Mouse (Mus musculus): Measurements from ENCODE around the gene Gm4869. TPM values are rescaled to one million over a fixed set of nuclear protein-coding genes. Genes with fewer than 3 reads are reported as not detected.

Gene Gm4869
- polyA plus RNA-seq, 1 experiment from 2014 or later, result 0.06 TPM

DNA sequence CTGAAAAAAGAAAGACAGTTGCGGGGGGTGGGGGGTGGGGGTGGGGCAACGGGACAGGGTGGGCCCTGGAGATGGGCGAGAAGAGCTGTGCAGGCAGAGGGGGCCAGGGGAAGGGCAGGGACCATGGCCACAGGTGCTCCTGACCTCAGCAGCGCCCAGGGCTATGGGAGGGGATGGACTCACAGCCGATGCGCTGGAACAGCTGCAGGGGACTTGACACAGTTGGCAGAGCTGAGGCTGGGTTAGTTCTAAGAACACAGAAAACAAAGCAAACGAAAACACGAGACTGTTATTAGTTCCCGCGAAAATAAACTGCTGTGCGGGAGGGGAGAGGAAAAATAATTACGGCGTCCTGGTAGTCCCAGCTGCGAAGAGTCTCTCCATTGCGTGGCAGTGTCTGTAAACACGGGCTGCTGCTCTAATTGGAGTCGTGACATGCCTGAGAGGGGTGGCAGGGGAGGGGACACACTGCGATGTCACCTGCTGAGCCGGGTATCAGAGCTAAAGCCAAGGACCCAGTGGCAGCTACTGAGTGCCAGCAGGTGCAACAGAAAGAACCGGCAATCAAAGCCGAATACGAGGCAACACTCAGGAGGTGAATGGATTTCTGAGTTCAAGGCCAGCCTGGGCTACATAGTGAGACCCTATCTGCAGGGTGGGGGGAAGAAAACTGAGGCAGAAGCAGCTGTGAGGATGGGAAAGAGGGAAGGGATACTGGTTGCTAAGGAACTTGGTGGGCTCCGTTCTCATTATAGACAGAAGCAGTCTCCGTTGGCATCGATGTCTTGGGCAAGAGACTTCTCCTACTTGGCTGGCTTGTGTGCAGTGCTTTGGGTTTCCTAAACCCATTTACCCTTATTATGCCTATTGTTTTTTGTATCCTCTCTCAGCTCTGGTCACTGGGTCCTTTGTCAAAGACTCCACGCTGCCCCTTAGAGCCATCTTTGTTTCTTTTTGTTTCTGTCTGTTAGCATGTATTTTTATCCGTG is 64.9 kb downstream of the Gm4869 start:
- ATAC-seq (ENCODE audit: low FRiP score, low read depth), result no peak
- Histone ChIP-seq H3K27me3 (replicated peaks) (no peaks in the 10 kb centered on the region), H3K36me3 (no peaks in the 10 kb centered on the region), H3K9me3 (no peaks in the 10 kb centered on the region), H3K4me1 (peaks cover 62% of the 10 kb centered on the region), H3K27ac (no peak overlapping the region), H3K4me2 (replicated peaks) (no peak overlapping the region; the same call in 1 of the 2 replicates), H3K9ac (peak overlapping the region; percentile 10; the same call in 1 of the 2 replicates), H3K4me3 (no peak overlapping the region)
- WGBS, result 55% methylated on average over 27 of the region's 27 CpGs

- ATAC-seq (ENCODE audit: low FRiP score, low read depth), result no peak
- Histone ChIP-seq H3K9ac (no peak overlapping the region), H3K36me3 (no peaks in the 10 kb centered on the region), H3K4me3 (no peak overlapping the region), H3K27ac (no peak overlapping the region), H3K4me1 (peaks cover 31% of the 10 kb centered on the region), H3K4me2 (replicated peaks) (no peak overlapping the region), H3K9me3 (no peaks in the 10 kb centered on the region), H3K27me3 (replicated peaks) (no peaks in the 10 kb centered on the region)
- WGBS, result 78% methylated on average over 8 of the region's 8 CpGs
Observed at GRCm38 (mm10) chr5:140513921-140514320, 68.5 kb downstream of the Gm4869 start.

DNA sequence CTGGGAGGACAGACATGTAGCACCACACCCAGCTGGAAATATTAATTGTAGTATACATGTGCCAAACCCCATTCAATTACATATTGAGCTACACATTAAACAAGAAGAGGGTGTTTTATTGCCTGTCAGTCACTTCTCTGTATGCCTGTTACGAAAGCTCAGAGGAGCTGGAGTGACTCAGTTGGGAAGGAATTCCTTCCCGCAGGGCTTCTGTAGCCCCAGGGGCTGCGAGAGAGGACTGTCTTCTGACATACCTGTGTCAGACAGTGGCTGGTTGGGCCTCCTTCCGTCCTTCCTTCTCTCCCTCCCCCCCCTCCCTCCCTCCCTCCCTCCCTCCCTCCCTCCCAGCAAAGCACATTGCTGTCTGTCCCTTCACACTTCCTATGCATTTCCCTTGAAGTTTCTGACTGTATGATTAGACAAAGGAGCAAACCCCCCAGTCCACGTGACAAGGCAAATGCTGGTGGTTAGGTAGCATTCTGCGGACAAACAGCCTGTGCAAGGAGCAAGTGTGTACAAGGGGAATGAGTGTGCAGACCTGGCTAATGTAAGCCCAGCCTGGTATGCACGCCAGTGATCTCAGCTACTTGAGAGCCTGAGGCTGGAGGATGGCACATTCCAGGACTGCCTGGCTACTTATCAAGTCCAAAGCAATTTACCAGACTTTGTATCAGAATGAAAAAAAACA is 69.5 kb downstream of the Gm4869 start:
- 57% methylated on average over 7 of the region's 7 CpGs for WGBS
- Histone ChIP-seq H3K27ac (no peak overlapping the region), H3K4me1 (peaks cover 22% of the 10 kb centered on the region), H3K4me2 (replicated peaks) (no peak overlapping the region), H3K36me3 (no peaks in the 10 kb centered on the region), H3K9me3 (no peaks in the 10 kb centered on the region), H3K4me3 (no peak overlapping the region), H3K9ac (no peak overlapping the region), H3K27me3 (replicated peaks) (no peaks in the 10 kb centered on the region)
- no peak for ATAC-seq (ENCODE audit: low FRiP score, low read depth)

DNA sequence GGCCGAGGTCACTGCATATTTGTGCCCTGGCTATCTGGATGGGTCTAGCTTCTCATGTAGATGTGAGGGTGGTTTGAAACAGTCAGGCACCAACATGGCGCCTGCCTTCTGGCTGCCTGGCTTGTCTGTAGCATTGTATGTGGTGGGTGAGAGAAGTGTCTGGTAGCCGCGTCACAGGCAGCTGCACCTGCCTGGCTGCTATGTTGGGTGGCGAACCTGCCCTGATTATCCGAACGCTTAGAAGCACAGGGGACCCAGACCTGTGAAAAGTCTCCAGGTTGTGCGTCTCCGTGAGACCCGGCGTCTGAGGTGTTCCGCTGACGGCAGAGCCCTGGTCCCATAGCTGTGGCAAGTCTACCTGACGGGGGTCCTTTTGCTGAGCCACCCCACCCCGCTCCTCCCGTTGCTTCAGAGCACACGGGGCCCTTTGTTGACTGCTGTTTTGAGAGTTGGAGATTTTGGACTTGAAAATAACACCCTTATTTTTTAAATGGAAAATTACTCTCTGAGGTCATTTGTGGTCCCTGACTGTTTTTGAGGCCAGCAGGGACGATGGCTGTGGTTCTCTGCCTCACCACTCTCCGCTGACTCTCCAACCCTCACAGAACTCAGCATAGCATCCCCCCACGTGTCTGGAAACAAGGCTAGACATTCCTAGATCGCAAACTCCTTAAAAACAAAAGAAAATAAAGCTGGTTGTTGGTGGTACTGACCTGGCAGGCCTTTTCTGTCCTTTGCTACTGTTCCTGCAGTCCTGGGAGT is 71.9 kb downstream of the Gm4869 start:
- Histone ChIP-seq H3K9ac (no peak overlapping the region), H3K27ac (no peak overlapping the region), H3K4me1 (peaks cover 8% of the 10 kb centered on the region; the same call in 1 of the 2 replicates), H3K4me3 (no peak overlapping the region), H3K4me2 (replicated peaks) (no peak overlapping the region), H3K36me3 (no peaks in the 10 kb centered on the region), H3K9me3 (no peaks in the 10 kb centered on the region), H3K27me3 (replicated peaks) (no peaks in the 10 kb centered on the region)
- no peak for ATAC-seq (ENCODE audit: low FRiP score, low read depth)
- 91% methylated on average over 21 of the region's 21 CpGs for WGBS

DNA sequence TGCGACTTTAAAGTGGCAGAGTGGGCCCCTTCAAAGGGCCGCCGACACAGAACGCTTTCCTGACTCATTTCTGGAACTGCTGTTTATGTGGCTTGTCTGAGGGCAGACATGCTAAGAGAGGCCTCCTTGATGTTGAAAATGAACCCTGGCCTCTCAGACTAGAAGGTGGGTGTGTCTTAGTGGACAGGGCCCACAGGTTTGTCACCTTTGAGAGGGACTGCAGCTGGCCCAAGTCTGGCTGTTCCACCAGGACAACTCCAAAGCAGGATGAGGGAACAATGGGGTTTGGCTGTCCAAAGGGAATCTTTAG is 72.4 kb downstream of the Gm4869 start:
- Histone ChIP-seq H3K9ac (no peak overlapping the region), H3K36me3 (no peaks in the 10 kb centered on the region), H3K27ac (no peak overlapping the region), H3K4me1 (peaks cover 8% of the 10 kb centered on the region; the same call in 1 of the 2 replicates), H3K4me2 (replicated peaks) (no peak overlapping the region), H3K9me3 (no peaks in the 10 kb centered on the region), H3K4me3 (no peak overlapping the region), H3K27me3 (replicated peaks) (no peaks in the 10 kb centered on the region)
- no peak for ATAC-seq (ENCODE audit: low FRiP score, low read depth)
- WGBS, result 87% methylated on average over 4 of the region's 4 CpGs

DNA sequence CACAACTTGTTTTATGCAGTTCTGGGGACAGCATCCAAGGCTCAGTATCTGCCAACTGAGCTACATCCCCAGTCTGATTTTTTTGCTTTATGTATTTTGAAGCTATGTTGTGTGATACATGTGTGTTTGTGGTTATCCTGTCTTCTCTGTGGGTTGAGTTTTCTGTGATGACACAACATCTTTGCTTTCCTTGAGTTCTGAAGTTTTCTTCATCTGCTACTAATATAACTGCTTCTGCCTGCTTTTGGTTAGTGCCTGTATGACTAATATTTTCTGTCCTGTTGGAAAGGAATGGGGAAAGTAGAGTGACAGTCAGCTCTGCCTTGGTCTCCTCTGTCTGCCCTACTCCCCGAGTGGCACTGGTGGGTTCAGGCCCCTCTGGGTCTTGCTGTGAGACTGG is 75.8 kb downstream of the Gm4869 start:
- Histone ChIP-seq H3K9ac (no peak overlapping the region), H3K4me2 (replicated peaks) (no peak overlapping the region), H3K27ac (no peak overlapping the region), H3K36me3 (peaks cover 21% of the 10 kb centered on the region), H3K9me3 (no peaks in the 10 kb centered on the region), H3K4me3 (no peak overlapping the region), H3K4me1 (no peaks in the 10 kb centered on the region), H3K27me3 (replicated peaks) (no peaks in the 10 kb centered on the region)
- no peak for ATAC-seq (ENCODE audit: low FRiP score, low read depth)
- WGBS, result 76% methylated on average over 1 of the region's 1 CpGs

DNA sequence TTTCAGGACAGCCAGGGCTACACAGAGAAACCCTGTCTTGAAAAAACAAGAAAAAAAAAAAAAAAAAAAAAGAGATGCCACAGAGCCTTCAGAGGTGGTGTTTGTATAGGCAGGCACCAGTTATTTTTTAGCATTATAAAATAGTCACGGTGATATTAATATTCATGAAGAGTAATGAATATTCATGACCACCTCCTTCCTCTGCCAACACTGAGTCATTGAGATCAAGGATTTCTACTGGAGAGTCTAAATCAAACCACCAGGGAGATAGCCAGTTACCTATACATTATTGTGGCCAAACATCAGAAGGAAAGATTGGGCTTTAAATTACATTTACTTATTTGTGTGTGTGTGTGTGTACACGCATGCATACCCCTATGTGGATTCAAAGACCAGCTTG is 81.3 kb downstream of the Gm4869 start:
- WGBS, result 77% methylated on average over 2 of the region's 2 CpGs

GRCm38 (mm10) chr5:140538111-140538683 is 92.8 kb downstream of the Gm4869 start:
- Histone ChIP-seq H3K4me3 (no peak overlapping the region), H3K9me3 (no peaks in the 10 kb centered on the region), H3K36me3 (no peaks in the 10 kb centered on the region), H3K9ac (no peak overlapping the region), H3K27ac (no peak overlapping the region), H3K4me1 (peaks cover 4% of the 10 kb centered on the region; the same call in 1 of the 2 replicates), H3K27me3 (replicated peaks) (no peaks in the 10 kb centered on the region), H3K4me2 (replicated peaks) (no peak overlapping the region)
- ATAC-seq (ENCODE audit: low FRiP score, low read depth), result no peak
- WGBS, result 70% methylated on average over 13 of the region's 13 CpGs

More for the DNA sequence above, 81.3 kb downstream of the Gm4869 start:
- H3K27me3 ChIP-seq (replicated peaks), result no peaks in the 10 kb centered on the region
- ATAC-seq (ENCODE audit: low FRiP score, low read depth), result no peak
- no peaks in the 10 kb centered on the region for H3K9me3 ChIP-seq
- H3K4me3 ChIP-seq, result no peak overlapping the region
- H3K4me1 ChIP-seq, result no peaks in the 10 kb centered on the region
- no peak overlapping the region for H3K27ac ChIP-seq
- H3K36me3 ChIP-seq, result peaks cover 35% of the 10 kb centered on the region
- H3K4me2 ChIP-seq (replicated peaks), result no peak overlapping the region
- H3K9ac ChIP-seq, result no peak overlapping the region

- H3K9me3 ChIP-seq, result no peaks in the 10 kb centered on the region
- ATAC-seq (ENCODE audit: low FRiP score, low read depth), result peak; percentile 30; the same call in 1 of the 2 replicates
- no peak overlapping the region for H3K4me2 ChIP-seq (replicated peaks)
- H3K27ac ChIP-seq, result no peak overlapping the region
- no peak overlapping the region for H3K9ac ChIP-seq
- H3K4me3 ChIP-seq, result no peak overlapping the region
- H3K4me1 ChIP-seq, result peaks cover 4% of the 10 kb centered on the region; the same call in 1 of the 2 replicates
- H3K27me3 ChIP-seq (replicated peaks), result no peaks in the 10 kb centered on the region
- H3K36me3 ChIP-seq, result no peaks in the 10 kb centered on the region
- 16% methylated on average over 8 of the region's 8 CpGs for WGBS
Observed at GRCm38 (mm10) chr5:140540106-140540505, 94.7 kb downstream of the Gm4869 start.

DNA sequence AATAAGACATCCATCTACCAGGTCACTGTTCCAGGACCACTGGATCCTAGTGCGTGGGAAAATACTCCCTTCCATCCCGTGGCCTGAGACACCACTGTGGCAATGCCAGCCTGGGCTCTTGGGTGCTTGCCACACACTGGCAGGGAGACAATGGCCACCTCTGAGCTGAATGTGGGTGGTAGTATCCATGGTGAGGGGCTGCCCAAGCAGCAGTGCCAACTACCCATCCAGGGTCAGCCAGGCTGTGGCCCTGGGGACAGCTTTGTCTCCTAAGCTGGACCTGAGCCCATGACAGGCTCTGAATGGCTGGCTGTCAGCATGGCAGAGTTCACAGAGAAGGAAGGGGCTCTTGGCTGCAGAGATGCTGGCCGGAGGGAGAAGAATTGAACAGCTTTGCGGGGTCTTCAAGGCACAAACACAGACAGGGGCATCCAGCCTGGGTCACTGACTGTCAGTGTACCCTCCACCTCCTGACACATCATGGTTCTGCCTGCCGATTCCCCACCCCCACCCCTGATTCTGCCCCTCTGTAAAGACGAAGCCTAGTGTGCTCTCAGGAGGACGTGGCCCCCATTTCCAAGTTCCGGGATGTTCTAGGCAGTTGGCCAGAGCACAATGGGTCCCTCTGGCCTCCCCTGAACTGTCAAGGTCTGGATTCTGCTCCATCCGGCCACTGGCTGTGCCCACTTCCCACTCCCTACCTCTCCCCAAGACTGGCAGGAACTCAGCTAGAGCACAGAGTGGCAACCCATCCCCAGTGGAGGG is 97.5 kb downstream of the Gm4869 start:
- peak overlapping the region; percentile 17; the same call in 1 of the 2 replicates for H3K9ac ChIP-seq
- ATAC-seq (ENCODE audit: low FRiP score, low read depth), result no peak
- H3K4me1 ChIP-seq, result peaks cover 4% of the 10 kb centered on the region; the same call in 1 of the 2 replicates
- WGBS, result 78% methylated on average over 9 of the region's 9 CpGs
- no peaks in the 10 kb centered on the region for H3K27me3 ChIP-seq (replicated peaks)
- H3K4me3 ChIP-seq, result no peak overlapping the region
- H3K27ac ChIP-seq, result no peak overlapping the region
- H3K36me3 ChIP-seq, result no peaks in the 10 kb centered on the region
- H3K9me3 ChIP-seq, result 0 out of 2 replicates have a peak, but pooled peaks cover under 1% of the 10 kb centered on the region
- no peak overlapping the region for H3K4me2 ChIP-seq (replicated peaks)
